Mouse (Mus musculus): ENCODE measurements around the gene Ptprk.
A peak's percentile ranks its signal among the peaks of the same experiment; 100 is the strongest.

The Ptprk gene

DNA sequence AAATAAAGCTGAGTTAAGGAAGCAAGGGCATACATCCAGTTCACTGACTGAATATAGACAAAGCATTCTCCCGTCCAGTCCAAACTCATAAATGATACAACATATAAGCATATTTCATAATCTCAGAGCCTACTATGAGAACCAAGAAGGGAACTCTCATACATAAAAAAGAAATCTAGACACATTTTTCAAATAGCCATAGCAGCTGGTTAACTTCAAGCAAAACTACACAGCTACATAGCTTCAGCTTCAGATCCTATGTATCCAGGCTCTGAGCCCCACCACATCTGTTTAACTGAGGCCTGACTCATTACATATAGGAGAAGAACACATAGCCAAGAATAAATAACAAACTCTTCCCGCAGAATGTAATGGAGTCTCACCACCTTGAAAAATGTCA is 539.8 kb downstream of the Ptprk start:
- H3K4me1 ChIP-seq (replicated peaks; ENCODE audit: low read depth, low read length) = no peaks in the 10 kb centered on the region
- no peaks in the 10 kb centered on the region for H3K36me3 ChIP-seq (ENCODE audit: insufficient read depth, low read length)
- no peak for TF ChIP-seq CTCF (conservative IDR thresholded peaks at IDR 0.05; ENCODE audit: low read length)
- no peak for TF ChIP-seq POU5F1 (IDR thresholded peaks at IDR 0.05; ENCODE audit: borderline replicate concordance, low read length)
- no peak for TF ChIP-seq NANOG (IDR thresholded peaks at IDR 0.05; ENCODE audit: borderline replicate concordance, low read length)
- no peaks in the 10 kb centered on the region for H3K9me3 ChIP-seq (ENCODE audit: low read length)
- no peak overlapping the region for H3K4me3 ChIP-seq (replicated peaks; ENCODE audit: low read length)
- no peaks in the 10 kb centered on the region for H3K27me3 ChIP-seq (ENCODE audit: insufficient read depth, low read length)

DNA sequence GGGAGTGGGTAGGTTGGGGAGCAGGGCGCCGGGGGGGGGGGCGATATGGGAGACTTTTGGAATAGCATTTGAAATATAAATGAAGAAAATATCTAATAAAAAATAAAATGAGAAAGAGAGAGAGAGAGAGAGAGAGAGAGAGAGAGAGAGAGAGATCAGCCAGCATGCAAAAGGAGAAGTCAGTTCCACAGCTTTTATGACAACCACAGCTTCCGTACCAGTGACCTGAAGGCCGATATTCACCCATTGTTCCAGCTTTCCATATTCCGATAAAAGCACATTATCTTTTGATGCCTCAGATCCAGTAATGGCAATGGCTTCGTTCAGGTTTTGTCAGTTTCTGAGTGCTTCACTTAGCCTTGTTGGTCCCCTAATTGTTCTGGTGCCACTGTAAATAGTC is 542.6 kb downstream of the Ptprk start:
- Histone ChIP-seq H3K4me1 (replicated peaks; ENCODE audit: low read depth, low read length) (no peaks in the 10 kb centered on the region), H3K4me3 (replicated peaks; ENCODE audit: low read length) (no peak overlapping the region), H3K9me3 (ENCODE audit: low read length) (no peaks in the 10 kb centered on the region), H3K36me3 (ENCODE audit: insufficient read depth, low read length) (no peaks in the 10 kb centered on the region), H3K27me3 (ENCODE audit: insufficient read depth, low read length) (no peaks in the 10 kb centered on the region)
- TF ChIP-seq NANOG (IDR thresholded peaks at IDR 0.05; ENCODE audit: borderline replicate concordance, low read length) (no peak), POU5F1 (IDR thresholded peaks at IDR 0.05; ENCODE audit: borderline replicate concordance, low read length) (no peak), CTCF (conservative IDR thresholded peaks at IDR 0.05; ENCODE audit: low read length) (no peak)

DNA sequence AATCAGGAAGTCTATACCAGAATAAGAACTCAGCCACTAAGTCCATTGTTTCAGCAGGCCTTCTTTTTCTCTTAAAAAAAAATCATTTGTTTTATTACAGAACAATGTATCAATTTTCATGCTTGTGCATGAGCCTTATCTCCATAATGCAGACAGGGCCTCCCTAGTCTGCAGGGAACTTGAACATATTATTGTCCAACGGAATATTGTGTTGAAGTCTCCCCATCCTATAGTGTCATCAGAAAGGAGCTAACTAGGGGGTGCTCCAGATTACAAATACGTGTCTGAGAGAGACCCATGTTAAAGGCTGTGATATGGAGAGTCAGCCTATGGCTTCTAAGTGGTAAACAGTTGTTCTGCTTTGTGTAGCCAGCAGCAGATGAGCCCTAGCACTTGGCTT is 543.4 kb downstream of the Ptprk start:
- no peaks in the 10 kb centered on the region for H3K27me3 ChIP-seq (ENCODE audit: insufficient read depth, low read length)
- H3K4me1 ChIP-seq (replicated peaks; ENCODE audit: low read depth, low read length) = no peaks in the 10 kb centered on the region
- no peaks in the 10 kb centered on the region for H3K36me3 ChIP-seq (ENCODE audit: insufficient read depth, low read length)
- H3K4me3 ChIP-seq (replicated peaks; ENCODE audit: low read length) = no peak overlapping the region
- H3K9me3 ChIP-seq (ENCODE audit: low read length) = no peaks in the 10 kb centered on the region
- TF ChIP-seq NANOG (IDR thresholded peaks at IDR 0.05; ENCODE audit: borderline replicate concordance, low read length) = no peak
- TF ChIP-seq CTCF (conservative IDR thresholded peaks at IDR 0.05; ENCODE audit: low read length) = no peak
- TF ChIP-seq POU5F1 (IDR thresholded peaks at IDR 0.05; ENCODE audit: borderline replicate concordance, low read length) = no peak

DNA sequence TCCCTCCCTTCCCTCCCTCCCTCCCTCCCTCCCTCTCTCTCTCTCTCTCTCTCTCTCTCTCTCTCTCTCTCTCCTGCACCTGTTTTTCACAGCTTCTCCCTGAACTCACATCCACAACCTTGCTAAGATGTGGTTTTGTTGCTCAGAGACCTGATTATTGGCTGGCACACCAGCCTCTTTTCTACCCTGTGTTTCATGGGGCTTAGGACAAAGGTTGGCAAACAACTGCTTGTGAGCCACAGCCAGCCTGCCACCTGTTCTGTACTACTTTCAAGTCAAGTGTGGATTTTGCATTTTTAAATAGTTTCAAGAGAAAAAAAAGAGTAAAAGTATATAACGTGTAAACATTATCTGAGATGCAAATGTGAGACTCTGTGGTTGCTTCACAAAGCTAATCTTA is 544.8 kb downstream of the Ptprk start:
- no peaks in the 10 kb centered on the region for H3K36me3 ChIP-seq (ENCODE audit: insufficient read depth, low read length)
- no peak overlapping the region for H3K4me3 ChIP-seq (replicated peaks; ENCODE audit: low read length)
- no peaks in the 10 kb centered on the region for H3K27me3 ChIP-seq (ENCODE audit: insufficient read depth, low read length)
- no peaks in the 10 kb centered on the region for H3K4me1 ChIP-seq (replicated peaks; ENCODE audit: low read depth, low read length)
- no peaks in the 10 kb centered on the region for H3K9me3 ChIP-seq (ENCODE audit: low read length)
- TF ChIP-seq POU5F1 (IDR thresholded peaks at IDR 0.05; ENCODE audit: borderline replicate concordance, low read length) (no peak), CTCF (conservative IDR thresholded peaks at IDR 0.05; ENCODE audit: low read length) (no peak), NANOG (IDR thresholded peaks at IDR 0.05; ENCODE audit: borderline replicate concordance, low read length) (no peak)

DNA sequence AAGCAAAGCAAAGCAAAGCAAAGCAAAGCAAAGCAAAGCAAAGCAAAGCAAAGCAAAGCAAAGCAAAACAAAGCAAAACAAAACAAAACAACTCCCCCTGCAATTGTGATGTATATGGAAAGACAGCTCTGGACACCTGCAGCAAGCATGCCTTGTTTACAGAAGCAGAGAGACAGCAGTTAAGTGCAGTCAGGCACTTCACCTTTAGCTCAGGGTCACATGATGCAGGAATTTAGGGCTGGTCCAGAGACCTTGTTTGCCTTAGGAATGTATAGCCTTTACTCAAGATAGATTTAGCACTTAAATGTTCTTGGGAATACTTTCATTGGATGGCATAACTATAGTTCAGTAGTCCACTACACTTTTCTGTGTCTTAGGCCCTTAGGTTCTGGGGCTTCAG is 561.5 kb downstream of the Ptprk start:
- H3K36me3 ChIP-seq (ENCODE audit: insufficient read depth, low read length) = no peaks in the 10 kb centered on the region
- H3K4me3 ChIP-seq (replicated peaks; ENCODE audit: low read length) = no peak overlapping the region
- no peaks in the 10 kb centered on the region for H3K9me3 ChIP-seq (ENCODE audit: low read length)
- TF ChIP-seq CTCF (conservative IDR thresholded peaks at IDR 0.05; ENCODE audit: low read length) (no peak), POU5F1 (IDR thresholded peaks at IDR 0.05; ENCODE audit: borderline replicate concordance, low read length) (peak; percentile 29; the same call in 1 of the 2 replicates), NANOG (IDR thresholded peaks at IDR 0.05; ENCODE audit: borderline replicate concordance, low read length) (no peak)
- H3K4me1 ChIP-seq (replicated peaks; ENCODE audit: low read depth, low read length) = peaks cover 14% of the 10 kb centered on the region
- H3K27me3 ChIP-seq (ENCODE audit: insufficient read depth, low read length) = no peaks in the 10 kb centered on the region

DNA sequence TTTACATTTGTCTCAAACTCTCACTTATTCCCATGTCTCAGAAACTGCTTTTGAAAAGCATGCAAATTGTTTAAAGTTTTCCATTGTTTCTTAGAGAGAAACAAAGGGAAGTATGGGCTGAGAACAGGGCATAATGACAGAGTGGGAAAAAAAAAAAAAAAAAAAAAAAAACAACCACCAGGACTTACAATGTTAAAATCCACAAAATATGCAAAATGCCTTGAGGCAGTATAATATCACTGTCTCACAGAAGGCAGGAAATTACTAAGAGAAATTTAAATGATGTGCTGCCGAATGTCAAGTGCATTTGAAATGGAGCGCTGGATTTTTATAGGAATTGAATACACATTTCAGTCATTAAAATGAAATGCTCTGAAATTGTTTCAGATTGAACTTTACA is 567.3 kb downstream of the Ptprk start:
- Histone ChIP-seq H3K36me3 (ENCODE audit: insufficient read depth, low read length) (no peaks in the 10 kb centered on the region), H3K4me1 (replicated peaks; ENCODE audit: low read depth, low read length) (peaks cover under 1% of the 10 kb centered on the region; the same call in 1 of the 2 replicates), H3K4me3 (replicated peaks; ENCODE audit: low read length) (no peak overlapping the region), H3K27me3 (ENCODE audit: insufficient read depth, low read length) (no peaks in the 10 kb centered on the region), H3K9me3 (ENCODE audit: low read length) (no peaks in the 10 kb centered on the region)
- TF ChIP-seq CTCF (conservative IDR thresholded peaks at IDR 0.05; ENCODE audit: low read length) (no peak), POU5F1 (IDR thresholded peaks at IDR 0.05; ENCODE audit: borderline replicate concordance, low read length) (no peak), NANOG (IDR thresholded peaks at IDR 0.05; ENCODE audit: borderline replicate concordance, low read length) (no peak)

Data from E14TG2a.4 (cell line).